Mouse (Mus musculus) midbrain, embryonic 14.5 days (tissue): ENCODE measurements around the gene Hist1h1d. TPM values are rescaled to one million over a fixed set of nuclear protein-coding genes. Genes with fewer than 3 reads are reported as not detected.
A peak's percentile ranks its signal among the peaks of the same experiment; 100 is the strongest.

ENCODE experiments used
- ATAC-seq: fragments of 200-750 bp; cut with Nextera tagmentation; 2 replicates; pipeline ENCODE4 v1.8.0; 2017; ENCODE audit warnings: moderate number of reproducible peaks, moderate library complexity; ENCODE audit not compliant: low FRiP score, low TSS enrichment
- DNase-seq: peaks from one replicate; pipeline ENCODE4 v3.0.0-alpha.2; 2015
- H3K27ac ChIP-seq: fragments of 300-500 bp; sonication (generic); replicated peaks from 2 replicates; pipeline ENCODE4 v1.5.1; 2014; ENCODE audit warnings: mild to moderate bottlenecking, low read depth, low read length, moderate library complexity
- H3K27me3 ChIP-seq: fragments of 300-500 bp; sonication (generic); 2 replicates; pipeline ENCODE4 v1.6.1; 2014; ENCODE audit warnings: low read length, control low read depth, mixed read lengths; ENCODE audit not compliant: control insufficient read depth, insufficient read depth
- H3K36me3 ChIP-seq: fragments of 300-500 bp; sonication (generic); 2 replicates; pipeline ENCODE4 v1.6.1; 2014; ENCODE audit warnings: low read length, control low read depth; ENCODE audit not compliant: control insufficient read depth, insufficient read depth
- H3K4me1 ChIP-seq: fragments of 300-500 bp; sonication (generic); 2 replicates; pipeline ENCODE4 v1.6.1; 2014; ENCODE audit warnings: mild to moderate bottlenecking, antibody characterized with exemption, low read length, control low read depth; ENCODE audit not compliant: control insufficient read depth, insufficient read depth
- H3K4me2 ChIP-seq: fragments of 300-500 bp; sonication (generic); 2 replicates; pipeline ENCODE4 v1.6.1; 2014; ENCODE audit warnings: mild to moderate bottlenecking, low read length, moderate library complexity
- H3K4me3 ChIP-seq: fragments of 300-500 bp; sonication (generic); replicated peaks from 2 replicates; pipeline ENCODE4 v1.5.1; 2014; ENCODE audit warnings: low read depth, low read length
- H3K9ac ChIP-seq: fragments of 300-500 bp; sonication (generic); replicated peaks from 2 replicates; pipeline ENCODE4 v1.6.1; 2014; ENCODE audit warnings: mild to moderate bottlenecking, low read length, moderate library complexity
- H3K9me3 ChIP-seq: fragments of 300-500 bp; sonication (generic); 2 replicates; pipeline ENCODE4 v1.6.1; 2016; ENCODE audit warnings: low read length, control low read depth, mixed read lengths; ENCODE audit not compliant: control insufficient read depth
- WGBS: fragments of 180-500 bp; shearing (Covaris S2); extraction: QIAGEN DNeasy Blood & Tissue Kit; methylation state at CpG from one replicate; pipeline ENCODE4 v1.1.7; 2014; 5-methylcytosine and 5-hydroxymethylcytosine counted together
- microRNA-seq: library from miRNA; unstranded; fragments of <30 nt; microRNA quantifications from one replicate; pipeline ENCODE4, GENCODE M21; 2016
- polyA plus RNA-seq: library from polyadenylated mRNA; unstranded; fragments of >200 nt; fragmentation: Nextera tagmentation; extraction: Ambion mirVana; gene quantifications from 2 replicates; pipeline ENCODE4 v1.2.1, GENCODE M21; 2014

The Hist1h1d gene
- polyA plus RNA-seq, 1 experiment from 2014 or later: 0.18 TPM

GRCm38 (mm10) chr13:23595622-23596372 lies 42.7 kb downstream of the Hist1h1d start:
- Histone ChIP-seq H3K9ac (no peak overlapping the region), H3K27ac (no peak overlapping the region), H3K27me3 (no peaks in the 10 kb centered on the region), H3K4me3 (no peak overlapping the region), H3K4me1 (no peaks in the 10 kb centered on the region), H3K36me3 (no peaks in the 10 kb centered on the region), H3K9me3 (no peaks in the 10 kb centered on the region), H3K4me2 (no peak overlapping the region)
- ATAC-seq: no peak
- WGBS: 85% methylated on average over 7 of the region's 7 CpGs
- no peak for DNase-seq

GRCm38 (mm10) chr13:23597957-23598356 lies 44.9 kb downstream of the Hist1h1d start:
- no peaks in the 10 kb centered on the region for H3K27me3 ChIP-seq
- H3K9me3 ChIP-seq: no peaks in the 10 kb centered on the region
- 10% methylated on average over 9 of the region's 9 CpGs for WGBS
- no peak overlapping the region for H3K9ac ChIP-seq
- H3K36me3 ChIP-seq: no peaks in the 10 kb centered on the region
- H3K4me3 ChIP-seq: no peak overlapping the region
- no peaks in the 10 kb centered on the region for H3K4me1 ChIP-seq
- H3K4me2 ChIP-seq: no peak overlapping the region
- DNase-seq: peak; percentile 88
- no peak for ATAC-seq
- no peak overlapping the region for H3K27ac ChIP-seq

- H3K27ac ChIP-seq: no peak overlapping the region
- no peaks in the 10 kb centered on the region for H3K4me1 ChIP-seq
- H3K9ac ChIP-seq: no peak overlapping the region
- 82% methylated on average over 7 of the region's 7 CpGs for WGBS
- no peak for DNase-seq
- H3K9me3 ChIP-seq: no peaks in the 10 kb centered on the region
- ATAC-seq: no peak
- H3K36me3 ChIP-seq: no peaks in the 10 kb centered on the region
- no peaks in the 10 kb centered on the region for H3K27me3 ChIP-seq
- H3K4me3 ChIP-seq: no peak overlapping the region
- H3K4me2 ChIP-seq: no peak overlapping the region
Observed at GRCm38 (mm10) chr13:23603182-23603699, 50.2 kb downstream of the Hist1h1d start.

- Histone ChIP-seq H3K9ac (no peak overlapping the region), H3K4me3 (no peak overlapping the region), H3K4me1 (no peaks in the 10 kb centered on the region), H3K9me3 (no peaks in the 10 kb centered on the region), H3K4me2 (no peak overlapping the region), H3K36me3 (no peaks in the 10 kb centered on the region), H3K27ac (no peak overlapping the region), H3K27me3 (no peaks in the 10 kb centered on the region)
- DNase-seq (no peak), ATAC-seq (no peak)
- WGBS: 94% methylated on average over 3 of the region's 3 CpGs
Observed at GRCm38 (mm10) chr13:23604452-23604851, 51.4 kb downstream of the Hist1h1d start.

GRCm38 (mm10) chr13:23605052-23605451 lies 52.0 kb downstream of the Hist1h1d start:
- Histone ChIP-seq H3K9me3 (no peaks in the 10 kb centered on the region), H3K4me1 (no peaks in the 10 kb centered on the region), H3K27ac (no peak overlapping the region), H3K4me2 (no peak overlapping the region), H3K27me3 (no peaks in the 10 kb centered on the region), H3K36me3 (no peaks in the 10 kb centered on the region), H3K9ac (no peak overlapping the region), H3K4me3 (no peak overlapping the region)
- 94% methylated on average over 3 of the region's 3 CpGs for WGBS
- DNase-seq (no peak), ATAC-seq (no peak)

- H3K4me1 ChIP-seq: no peaks in the 10 kb centered on the region
- 91% methylated on average over 4 of the region's 4 CpGs for WGBS
- no peak for ATAC-seq
- no peak overlapping the region for H3K4me3 ChIP-seq
- no peak for DNase-seq
- no peak overlapping the region for H3K9ac ChIP-seq
- H3K9me3 ChIP-seq: no peaks in the 10 kb centered on the region
- H3K27ac ChIP-seq: no peak overlapping the region
- H3K36me3 ChIP-seq: no peaks in the 10 kb centered on the region
- H3K27me3 ChIP-seq: no peaks in the 10 kb centered on the region
- H3K4me2 ChIP-seq: no peak overlapping the region
Observed at GRCm38 (mm10) chr13:23609209-23609608, 56.1 kb downstream of the Hist1h1d start.

GRCm38 (mm10) chr13:23609844-23610243 lies 56.8 kb downstream of the Hist1h1d start:
- ATAC-seq (no peak), DNase-seq (no peak)
- Histone ChIP-seq H3K27me3 (no peaks in the 10 kb centered on the region), H3K9ac (no peak overlapping the region), H3K4me2 (no peak overlapping the region), H3K36me3 (no peaks in the 10 kb centered on the region), H3K4me1 (no peaks in the 10 kb centered on the region), H3K27ac (no peak overlapping the region), H3K9me3 (no peaks in the 10 kb centered on the region), H3K4me3 (no peak overlapping the region)

Small RNAs within 50 kb of the gene (microRNA-seq; reads per million reads assigned to microRNA genes)
- not detected for gene Gm44297
- gene Gm44359: not detected
- not detected for gene Gm44394
- 0.59 reads per million for gene n-TStga1

Other genes starting within 250 kb of the Hist1h1d start
- 41.2 and 64.4 TPM in 2 replicates for gene Zfp322a, start 184.1 kb upstream of the Hist1h1d start, polyA plus RNA-seq
- gene Abt1, start 129.4 kb upstream of the Hist1h1d start, polyA plus RNA-seq: 9.3 and 9.9 TPM in 2 replicates
- gene Btn1a1, start 87.4 kb upstream of the Hist1h1d start, polyA plus RNA-seq: 0.09 TPM in 1 of 2 replicates, not detected in the other
- not detected in 2 replicates for gene Btn2a2, start 64.4 kb upstream of the Hist1h1d start, polyA plus RNA-seq
- gene Hist1h4h, start 22.2 kb upstream of the Hist1h1d start, polyA plus RNA-seq: 4.1 and 6.4 TPM in 2 replicates
- gene Hist1h2af, start 19.4 kb upstream of the Hist1h1d start, polyA plus RNA-seq: 3.4 and 4.6 TPM in 2 replicates
- 0.77 and 1.4 TPM in 2 replicates for gene Hist1h3g, start 17.8 kb upstream of the Hist1h1d start, polyA plus RNA-seq
- gene Hist1h2bh, start 9.9 kb upstream of the Hist1h1d start, polyA plus RNA-seq: 0.13 and 0.30 TPM in 2 replicates
- gene Hist1h3f, start 9.2 kb upstream of the Hist1h1d start, polyA plus RNA-seq: 0.32 and 0.47 TPM in 2 replicates
- gene Hist1h4f, start 1.6 kb upstream of the Hist1h1d start, polyA plus RNA-seq: not detected in 2 replicates
- gene Hist1h3e, start 9.1 kb downstream of the Hist1h1d start, polyA plus RNA-seq: 3.1 and 3.8 TPM in 2 replicates
- 30.2 and 34.0 TPM in 2 replicates for gene Hist1h2ae, start 18.0 kb downstream of the Hist1h1d start, polyA plus RNA-seq
- gene Hist1h2bg, start 18.1 kb downstream of the Hist1h1d start, polyA plus RNA-seq: 1.4 and 2.6 TPM in 2 replicates
- gene Hist1h2bf, start 20.9 kb downstream of the Hist1h1d start, polyA plus RNA-seq: 1.5 and 2.7 TPM in 2 replicates
- gene Hist1h2ad, start 21.1 kb downstream of the Hist1h1d start, polyA plus RNA-seq: 2.1 and 2.2 TPM in 2 replicates
- 1.6 and 2.0 TPM in 2 replicates for gene Hist1h3d, start 22.5 kb downstream of the Hist1h1d start, polyA plus RNA-seq
- gene Hist1h4d, start 28.3 kb downstream of the Hist1h1d start, polyA plus RNA-seq: 38.1 and 40.0 TPM in 2 replicates
- gene Hist1h2be, start 67.9 kb downstream of the Hist1h1d start, polyA plus RNA-seq: 0.72 and 1.4 TPM in 2 replicates
- 4.4 and 8.6 TPM in 2 replicates for gene Hist1h1e, start 69.3 kb downstream of the Hist1h1d start, polyA plus RNA-seq
- 0.57 and 0.67 TPM in 2 replicates for gene Hist1h2ac, start 130.7 kb downstream of the Hist1h1d start, polyA plus RNA-seq
- gene Hist1h2bc, start 130.9 kb downstream of the Hist1h1d start, polyA plus RNA-seq: 13.1 and 17.3 TPM in 2 replicates
- not detected in 2 replicates for gene Hist1h1t, start 142.6 kb downstream of the Hist1h1d start, polyA plus RNA-seq
- 2.9 and 4.3 TPM in 2 replicates for gene Hist1h4c, start 145.2 kb downstream of the Hist1h1d start, polyA plus RNA-seq
- 0.77 and 3.9 TPM in 2 replicates for gene Hfe, start 157.6 kb downstream of the Hist1h1d start, polyA plus RNA-seq
- 5.7 and 9.2 TPM in 2 replicates for gene Hist1h1c, start 185.5 kb downstream of the Hist1h1d start, polyA plus RNA-seq
- 1.2 TPM in 2 replicates for gene Hist1h3c, start 192.3 kb downstream of the Hist1h1d start, polyA plus RNA-seq
- gene Hist1h2bb, start 193.5 kb downstream of the Hist1h1d start, polyA plus RNA-seq: 0.51 TPM in 1 of 2 replicates, not detected in the other
- gene Hist1h2ab, start 197.9 kb downstream of the Hist1h1d start, polyA plus RNA-seq: 11.3 and 13.5 TPM in 2 replicates
- 3.5 and 4.0 TPM in 2 replicates for gene Hist1h3b, start 199.0 kb downstream of the Hist1h1d start, polyA plus RNA-seq
- 2.8 and 5.0 TPM in 2 replicates for gene Hist1h4b, start 203.8 kb downstream of the Hist1h1d start, polyA plus RNA-seq
- 0.47 and 1.1 TPM in 2 replicates for gene Hist1h4a, start 208.0 kb downstream of the Hist1h1d start, polyA plus RNA-seq
- 2.2 TPM in 2 replicates for gene Hist1h3a, start 209.1 kb downstream of the Hist1h1d start, polyA plus RNA-seq
- 0.93 TPM in 1 of 2 replicates, not detected in the other for gene Hist1h1a, start 210.4 kb downstream of the Hist1h1d start, polyA plus RNA-seq
- gene Trim38, start 216.7 kb downstream of the Hist1h1d start, polyA plus RNA-seq: not detected in 2 replicates